Mouse (Mus musculus): ENCODE data around the gene Aipl1. TPM values are rescaled to one million over a fixed set of nuclear protein-coding genes. Genes with fewer than 3 reads are reported as not detected.

Gene Aipl1
- total RNA-seq, 4 experiments from 2014 or later: not detected

Other genes with a start within 250 kb of the Aipl1 start
- not detected for gene Pimreg, start 4.5 kb upstream of the Aipl1 start, total RNA-seq (2022)
- 1 to 10 TPM in 2 of 4 experiments, under 1 TPM in 2; 0.88 to 1.5 (median 1.0) TPM for gene Pitpnm3, start 98.3 kb upstream of the Aipl1 start, total RNA-seq (2022)
- gene Gm43951, start 169.3 kb upstream of the Aipl1 start, total RNA-seq (2022): under 1 TPM in 1 of 4 experiments, not detected in 3; 0.16 TPM
- 1 to 10 TPM; 1.0 to 2.6 (median 1.6) TPM for gene 4933427D14Rik, start 169.9 kb upstream of the Aipl1 start, total RNA-seq (2022)
- gene Txndc17, start 170.0 kb upstream of the Aipl1 start, total RNA-seq (2022): 10 to 100 TPM; 25.3 to 37.6 (median 29.8) TPM
- gene Med31, start 178.1 kb upstream of the Aipl1 start, total RNA-seq (2022): 1 to 10 TPM; 5.2 to 7.5 (median 6.5) TPM
- gene Slc13a5, start 229.7 kb upstream of the Aipl1 start, total RNA-seq (2022): not detected

Data from gastrocnemius, adult 8-10 months (tissue).